Mouse (Mus musculus) liver, embryonic 14.5 days (tissue): ENCODE measurements around the gene Aoc3.

Experiments
- CTCF ChIP-seq: IDR thresholded peaks from 2 replicates; pipeline ENCODE4 v1.5.1; 2016; ENCODE audit warnings: antibody characterized with exemption, low read depth, control low read depth
- EP300 ChIP-seq: IDR thresholded peaks from 2 replicates; pipeline ENCODE4 v1.6.1; 2016; ENCODE audit warnings: antibody characterized with exemption, low read depth

DNA sequence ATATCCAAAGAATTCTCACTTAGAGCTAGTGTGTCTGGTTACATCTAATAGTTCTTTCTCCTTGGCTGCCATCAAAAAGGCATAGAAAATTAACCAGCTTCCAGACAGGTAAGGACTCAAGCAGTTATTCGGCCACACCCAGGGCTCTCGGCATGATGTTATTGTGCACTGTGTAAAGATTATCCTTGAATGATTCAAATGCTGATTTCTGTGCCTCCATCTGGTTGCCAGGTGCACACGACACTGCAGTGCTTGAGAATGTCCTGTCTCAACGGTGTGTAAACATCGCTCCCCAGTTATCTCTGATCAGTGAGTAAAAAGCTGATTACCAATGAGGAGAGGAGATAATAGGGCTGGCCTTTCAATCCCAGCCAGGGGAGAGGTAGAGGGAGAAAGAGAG lies 22.7 kb upstream of the Aoc3 start:
- TF ChIP-seq CTCF (no peak), EP300 (no peak)
